In the genomic region with DNA sequence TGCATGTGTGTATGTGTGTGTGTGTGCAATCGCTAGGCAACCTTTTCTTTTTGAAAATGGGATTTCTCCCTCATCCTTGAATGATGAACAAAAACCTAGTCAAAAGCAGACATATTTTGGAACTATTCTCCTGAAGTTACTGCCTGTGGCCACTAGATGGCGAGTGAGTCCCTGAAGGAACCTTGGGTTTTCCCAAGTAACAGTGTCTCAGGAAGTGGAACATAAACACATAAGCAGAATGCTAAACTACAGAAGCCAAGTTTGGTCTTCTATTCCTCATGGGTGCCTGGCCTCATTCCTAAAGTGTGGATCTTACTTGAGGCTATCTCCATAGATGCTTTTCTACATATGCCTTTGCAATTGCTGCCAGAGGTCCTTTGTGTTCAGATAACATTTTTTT, we compare ENCODE assay signal across 9 mouse cellular contexts. TPM values are rescaled to one million over a fixed set of nuclear protein-coding genes. Genes with fewer than 3 reads are reported as not detected.
DNase-seq lines count a peak whose midpoint lies in the region; ATAC-seq and TF ChIP-seq lines count a peak whose summit lies in the region.
"Had no signal": no experiment of that assay in that cellular context is flagged by ENCODE, and none has a peak within 500 bp of the region (broad histone marks: within the 10 kb centered on the region; RNA-seq: fewer than 3 reads in every experiment).

No protein-coding gene starts in this region.

- H3K27ac ChIP-seq in kidney, embryonic 15.5 days, result no peak overlapping the region
- peak overlapping the region; percentile 30; the same call in 1 of the 2 replicates for H3K27ac ChIP-seq in hindbrain, embryonic 13.5 days
- H3K27ac ChIP-seq in liver, adult 2 months (replicated peaks; ENCODE audit: insufficient read depth, low read depth, low read length), result no peak overlapping the region
- H3K27ac ChIP-seq: macrophage had no signal

- peaks cover 37% of the 10 kb centered on the region for H3K36me3 ChIP-seq in kidney, embryonic 15.5 days
- peaks cover 30% of the 10 kb centered on the region for H3K36me3 ChIP-seq in hindbrain, embryonic 13.5 days
- H3K36me3 ChIP-seq in liver, adult 2 months (ENCODE audit: control insufficient read depth, insufficient read depth, low read length), result no peaks in the 10 kb centered on the region

- no peaks in the 10 kb centered on the region for H3K9me3 ChIP-seq in kidney, embryonic 15.5 days (replicated peaks)
- H3K9me3 ChIP-seq in hindbrain, embryonic 13.5 days, result no peaks in the 10 kb centered on the region

- peak; percentile 11 to 36 for DNase-seq in kidney, adult 8-10 months
- peak; percentile 18 for DNase-seq in T-cell, adult 2 months (ENCODE audit: low spot score)
- DNase-seq in embryo, embryonic 9.5 days (ENCODE audit: extremely low spot score), result peak; percentile 40
- DNase-seq in liver, adult 2 months (ENCODE audit: extremely low read depth, low read depth, low spot score), result peak; percentile 36
- peak; percentile 39 for DNase-seq in neural tube, embryonic 10.5 days (ENCODE audit: extremely low spot score, low spot score)
- DNase-seq in spleen, postnatal 4 days (ENCODE audit: low spot score in 2 of 2), result no peak

- H3K27me3 ChIP-seq in kidney, embryonic 15.5 days, result no peaks in the 10 kb centered on the region
- no peaks in the 10 kb centered on the region for H3K27me3 ChIP-seq in hindbrain, embryonic 13.5 days
- no peaks in the 10 kb centered on the region for H3K27me3 ChIP-seq in liver, adult 2 months (ENCODE audit: control insufficient read depth, insufficient read depth, low read length)

- no peak overlapping the region for H3K4me2 ChIP-seq in kidney, embryonic 15.5 days
- no peak overlapping the region for H3K4me2 ChIP-seq in hindbrain, embryonic 13.5 days

- H3K79me2 ChIP-seq in liver, adult 2 months (ENCODE audit: control insufficient read depth, insufficient read depth, low read length), result no peaks in the 10 kb centered on the region

- no peak overlapping the region for H3K9ac ChIP-seq in kidney, embryonic 15.5 days
- H3K9ac ChIP-seq in hindbrain, embryonic 13.5 days, result no peak overlapping the region
- H3K9ac ChIP-seq in liver, adult 2 months (ENCODE audit: low read depth, low read length), result no peak overlapping the region

- no peak overlapping the region for H3K4me3 ChIP-seq in kidney, embryonic 15.5 days (replicated peaks)
- no peak overlapping the region for H3K4me3 ChIP-seq in hindbrain, embryonic 13.5 days
- H3K4me3 ChIP-seq in liver, adult 2 months (ENCODE audit: insufficient read depth, low read depth, low read length), result no peak overlapping the region

- 28% methylated on average over 2 of the region's 2 CpGs for whole genome bisulfite sequencing in kidney, embryonic 15.5 days
- WGBS in hindbrain, embryonic 13.5 days, result 16% methylated on average over 2 of the region's 2 CpGs
- 12% methylated on average over 2 of the region's 2 CpGs for WGBS in liver, adult 2 months

- peaks cover 14% of the 10 kb centered on the region for H3K4me1 ChIP-seq in kidney, embryonic 15.5 days
- peaks cover 33% of the 10 kb centered on the region for H3K4me1 ChIP-seq in hindbrain, embryonic 13.5 days (replicated peaks)
- H3K4me1 ChIP-seq in liver, adult 2 months (ENCODE audit: control insufficient read depth, insufficient read depth, low read length), result no peaks in the 10 kb centered on the region

- peak; percentile 58 for TF ChIP-seq CTCF in liver, adult 2 months (IDR thresholded peaks at IDR 0.05; ENCODE audit: low read depth, low read length)

- no peak for TF ChIP-seq POLR2A in liver, adult 2 months (IDR thresholded peaks at IDR 0.05; ENCODE audit: extremely low read depth, insufficient read depth, low read length)

- ATAC-seq in kidney, embryonic 15.5 days (replicated peaks; ENCODE audit: low FRiP score), result no peak
- ATAC-seq in hindbrain, embryonic 13.5 days (ENCODE audit: low FRiP score), result no peak

RNA-seq across cellular contexts. Expression of a gene that starts 22.4 kb away (rescaled TPM):
- polyA plus RNA-seq in kidney, embryonic 15.5 days (2015; fragmentation: Nextera tagmentation; extraction: Ambion mirVana), result not detected in 2 replicates
- polyA plus RNA-seq in hindbrain, embryonic 13.5 days (2015; fragmentation: Nextera tagmentation; extraction: Ambion mirVana), result not detected in 2 replicates
- not detected in 2 replicates for total RNA-seq in liver, adult 2 months (2014; rRNA removed)
- polyA plus RNA-seq in liver, adult 2 months (2012; rRNA removed), result not detected in 2 replicates
- polyA plus RNA-seq: macrophage had no signal

Comparison
In these comparisons a context has a peak if more than half of its experiments do, and no peak if none do; other contexts are left out.
1. DNase-seq: peak in kidney, adult 8-10 months (2 of 2), T-cell, adult 2 months (single experiment), embryo, embryonic 9.5 days (single experiment), liver, adult 2 months (single experiment) and neural tube, embryonic 10.5 days (single experiment); none in spleen, postnatal 4 days (0 of 2).